Mouse (Mus musculus) hindbrain, embryonic 14.5 days (tissue): ENCODE measurements at regions not wholly inside any gene's neighbourhood (a gene's known extent, or its start where the extent isn't known, plus 50 kb on each side); places are given as distances from the start of the nearest gene placed in this dataset.

Source experiments
- ATAC-seq: fragments of 200-750 bp; cut with Nextera tagmentation; 2 replicates; pipeline ENCODE4 v1.8.0; 2017; ENCODE audit warnings: moderate number of reproducible peaks, mild to moderate bottlenecking, moderate TSS enrichment, moderate library complexity; ENCODE audit not compliant: low FRiP score
- DNase-seq: peaks from one replicate; pipeline ENCODE4 v3.0.0-alpha.2; 2015; ENCODE audit warnings: low spot score
- H3K27ac ChIP-seq: fragments of 300-500 bp; sonication (generic); 2 replicates; pipeline ENCODE4 v1.5.1; 2014; ENCODE audit warnings: mild to moderate bottlenecking, moderate library complexity
- H3K27me3 ChIP-seq: fragments of 300-500 bp; sonication (generic); 2 replicates; pipeline ENCODE4 v1.6.1; 2014; ENCODE audit warnings: mild to moderate bottlenecking, low read length, mixed read lengths; ENCODE audit not compliant: control insufficient read depth, insufficient read depth
- H3K36me3 ChIP-seq: fragments of 300-500 bp; sonication (generic); replicated peaks from 2 replicates; pipeline ENCODE4 v1.6.1; 2014; ENCODE audit not compliant: control insufficient read depth, insufficient read depth
- H3K4me1 ChIP-seq: fragments of 300-500 bp; sonication (generic); replicated peaks from 2 replicates; pipeline ENCODE4 v1.6.1; 2014; ENCODE audit warnings: antibody characterized with exemption, low read length, mixed read lengths; ENCODE audit not compliant: control insufficient read depth, insufficient read depth
- H3K4me2 ChIP-seq: fragments of 300-500 bp; sonication (generic); replicated peaks from 2 replicates; pipeline ENCODE4 v1.6.1; 2014; ENCODE audit warnings: mild to moderate bottlenecking, moderate library complexity
- H3K4me3 ChIP-seq: fragments of 300-500 bp; sonication (generic); replicated peaks from 2 replicates; pipeline ENCODE4 v1.5.1; 2014; ENCODE audit warnings: mild to moderate bottlenecking, low read length
- H3K9ac ChIP-seq: fragments of 300-500 bp; sonication (generic); 2 replicates; pipeline ENCODE4 v1.6.1; 2014
- H3K9me3 ChIP-seq: fragments of 300-500 bp; sonication (generic); 2 replicates; pipeline ENCODE4 v1.6.1; 2016; ENCODE audit warnings: low read length; ENCODE audit not compliant: control insufficient read depth
- WGBS: fragments of 180-500 bp; shearing (Covaris S2); extraction: QIAGEN DNeasy Blood & Tissue Kit; methylation state at CpG from one replicate; pipeline ENCODE4 v1.1.7; 2014; 5-methylcytosine and 5-hydroxymethylcytosine counted together

DNA sequence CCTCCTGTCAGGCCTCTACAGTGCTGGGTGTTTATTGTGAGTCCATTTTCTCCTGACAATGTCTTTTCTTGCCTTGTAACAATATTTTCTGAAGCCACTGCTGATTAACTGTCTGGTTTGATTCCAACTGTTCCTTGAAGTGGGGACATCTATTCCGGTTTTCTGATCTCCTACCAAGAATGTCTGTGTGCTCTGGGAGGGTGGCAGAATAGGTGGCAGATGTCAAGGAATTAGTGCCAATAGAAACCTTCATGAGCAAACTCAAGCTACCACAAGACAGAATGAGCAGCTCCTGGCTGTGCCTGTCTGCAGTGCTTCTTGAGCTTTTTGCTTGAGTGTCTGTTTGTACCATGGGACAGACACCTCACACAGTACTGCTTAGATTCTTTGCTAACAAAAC lies 69.1 kb upstream of the Nectin3 start:
- no peak for DNase-seq
- no peak overlapping the region for H3K27ac ChIP-seq
- WGBS: 86% methylated on average over 1 of the region's 1 CpGs

DNA sequence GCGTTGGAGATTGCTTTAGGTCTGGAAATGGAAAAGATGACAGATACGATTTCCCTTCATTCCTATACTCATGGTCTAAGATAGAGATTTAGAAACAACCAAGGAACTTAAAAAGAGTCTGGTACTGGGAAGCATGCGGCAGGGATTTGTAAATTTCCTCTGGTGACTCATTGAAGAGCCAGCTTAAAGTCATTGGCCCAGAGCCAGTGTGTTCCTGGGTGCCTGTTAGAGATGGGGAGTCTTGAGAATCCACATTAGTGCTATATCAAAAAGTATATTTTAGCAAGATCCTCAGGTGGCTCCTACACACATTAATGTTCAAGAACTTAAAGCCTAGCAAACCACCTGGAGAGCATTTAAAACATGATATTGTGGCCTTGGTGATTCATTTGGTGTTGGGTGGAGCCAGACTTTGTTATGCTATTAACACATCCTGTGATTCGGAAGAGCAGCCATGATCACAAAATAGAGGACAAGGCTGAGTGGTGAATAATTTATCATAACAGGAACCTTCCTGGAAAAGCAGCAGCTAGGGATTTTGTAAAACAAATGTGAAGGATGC lies 67.8 kb upstream of the Nectin3 start:
- Histone ChIP-seq H3K9me3 (no peaks in the 10 kb centered on the region), H3K36me3 (no peaks in the 10 kb centered on the region), H3K4me2 (no peak overlapping the region), H3K27ac (no peak overlapping the region), H3K4me1 (no peaks in the 10 kb centered on the region), H3K9ac (no peak overlapping the region), H3K4me3 (no peak overlapping the region), H3K27me3 (no peaks in the 10 kb centered on the region)
- ATAC-seq: no peak
- WGBS: 87% methylated on average over 4 of the region's 4 CpGs
- no peak for DNase-seq

More for the DNA sequence above, 69.1 kb upstream of the Nectin3 start:
- Histone ChIP-seq H3K27me3 (no peaks in the 10 kb centered on the region), H3K4me3 (no peak overlapping the region), H3K9ac (no peak overlapping the region), H3K4me1 (no peaks in the 10 kb centered on the region), H3K36me3 (no peaks in the 10 kb centered on the region), H3K4me2 (no peak overlapping the region), H3K9me3 (no peaks in the 10 kb centered on the region)
- no peak for ATAC-seq

DNA sequence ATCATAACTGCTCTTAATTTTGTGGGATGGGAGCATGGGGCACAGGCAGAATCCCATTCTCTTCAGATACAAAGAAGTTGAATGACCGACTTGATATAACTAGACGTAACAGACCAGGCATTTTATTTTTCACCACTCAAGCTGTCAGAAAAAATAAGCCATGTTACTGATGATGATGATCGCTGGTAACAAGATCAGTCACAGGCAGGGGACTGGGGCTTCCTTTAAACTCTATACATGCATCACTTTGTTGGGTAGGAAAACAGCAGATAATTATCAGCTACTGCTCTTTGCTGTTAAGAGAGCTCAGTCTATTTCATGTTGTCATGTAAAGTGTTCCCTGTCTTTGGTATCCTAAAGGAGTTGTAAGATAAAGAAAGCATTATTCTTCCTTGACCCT lies 59.0 kb upstream of the Nectin3 start:
- H3K36me3 ChIP-seq: no peaks in the 10 kb centered on the region
- no peak overlapping the region for H3K27ac ChIP-seq
- ATAC-seq (no peak), DNase-seq (no peak)
- WGBS: 77% methylated on average over 3 of the region's 3 CpGs
- no peaks in the 10 kb centered on the region for H3K9me3 ChIP-seq
- H3K9ac ChIP-seq: no peak overlapping the region
- H3K4me3 ChIP-seq: no peak overlapping the region
- H3K27me3 ChIP-seq: no peaks in the 10 kb centered on the region
- H3K4me2 ChIP-seq: no peak overlapping the region
- H3K4me1 ChIP-seq: no peaks in the 10 kb centered on the region

DNA sequence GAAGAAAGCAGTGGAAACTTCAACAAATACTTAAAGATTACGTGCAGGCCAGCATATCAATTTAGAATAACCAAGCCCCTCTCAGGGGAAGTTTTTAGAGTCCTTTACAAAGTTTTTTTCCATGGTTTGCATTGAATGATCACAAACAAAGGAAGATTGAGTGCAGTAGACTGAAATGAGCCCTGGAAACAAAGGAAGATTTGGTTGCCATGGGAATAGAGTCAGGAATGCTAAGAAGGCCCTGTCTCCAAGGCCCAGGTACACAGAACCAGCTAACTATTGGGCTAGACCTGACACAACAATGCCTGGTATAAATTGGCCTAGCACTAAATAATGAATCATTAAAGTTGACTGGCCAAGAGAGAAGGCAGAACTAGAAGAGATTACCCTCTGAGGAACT lies 49.9 kb upstream of the Nectin3 start:
- no peak for ATAC-seq
- H3K27ac ChIP-seq: no peak overlapping the region

More for the DNA sequence above, 49.9 kb upstream of the Nectin3 start:
- WGBS: 11% methylated on average over 1 of the region's 1 CpGs
- H3K36me3 ChIP-seq: no peaks in the 10 kb centered on the region
- no peak overlapping the region for H3K9ac ChIP-seq
- no peaks in the 10 kb centered on the region for H3K27me3 ChIP-seq
- H3K4me2 ChIP-seq: no peak overlapping the region
- no peaks in the 10 kb centered on the region for H3K4me1 ChIP-seq
- DNase-seq: no peak
- H3K4me3 ChIP-seq: no peak overlapping the region
- H3K9me3 ChIP-seq: no peaks in the 10 kb centered on the region
